Mouse (Mus musculus) stomach, embryonic 14.5 days (tissue): ENCODE data around the gene Efl1. TPM values are rescaled to one million over a fixed set of nuclear protein-coding genes. Genes with fewer than 3 reads are reported as not detected.

Experiments
- ATAC-seq: fragments of 200-750 bp; cut with Nextera tagmentation; 2 replicates; pipeline ENCODE4 v1.8.0; 2017; ENCODE audit warnings: low read depth, moderate TSS enrichment; ENCODE audit not compliant: insufficient number of reproducible peaks, insufficient read depth, low FRiP score
- H3K27ac ChIP-seq: fragments of 300-500 bp; sonication (generic); 2 replicates; pipeline ENCODE4 v1.5.1; 2014; ENCODE audit warnings: mild to moderate bottlenecking, low read length, moderate library complexity, mixed read lengths
- H3K27me3 ChIP-seq: fragments of 300-500 bp; sonication (generic); 2 replicates; pipeline ENCODE4 v1.6.1; 2014; ENCODE audit warnings: low read length, control low read depth, mixed read lengths; ENCODE audit not compliant: control insufficient read depth, insufficient read depth
- H3K36me3 ChIP-seq: fragments of 300-500 bp; sonication (generic); 2 replicates; pipeline ENCODE4 v1.6.1; 2014; ENCODE audit warnings: mild to moderate bottlenecking, control low read depth, low read length, moderate library complexity, mixed read lengths; ENCODE audit not compliant: control insufficient read depth, insufficient read depth
- H3K4me1 ChIP-seq: fragments of 300-500 bp; sonication (generic); 2 replicates; pipeline ENCODE4 v1.6.1; 2014; ENCODE audit warnings: low read length, control low read depth, mixed read lengths; ENCODE audit not compliant: control insufficient read depth, insufficient read depth
- H3K4me2 ChIP-seq: fragments of 300-500 bp; sonication (generic); replicated peaks from 2 replicates; pipeline ENCODE4 v1.6.1; 2014; ENCODE audit warnings: low read depth, low read length, control low read depth
- H3K4me3 ChIP-seq: fragments of 300-500 bp; sonication (generic); 2 replicates; pipeline ENCODE4 v1.5.1; 2014; ENCODE audit warnings: low read depth, low read length, control low read depth
- H3K9ac ChIP-seq: fragments of 300-500 bp; sonication (generic); replicated peaks from 2 replicates; pipeline ENCODE4 v1.6.1; 2014; ENCODE audit warnings: low read depth, mild to moderate bottlenecking, control low read depth, low read length, moderate library complexity, mixed read lengths
- H3K9me3 ChIP-seq: fragments of 300-500 bp; sonication (generic); 2 replicates; pipeline ENCODE4 v1.6.1; 2016; ENCODE audit warnings: low read depth, low read length, control low read depth; ENCODE audit not compliant: control insufficient read depth
- WGBS: fragments of 180-500 bp; shearing (Covaris S2); extraction: QIAGEN DNeasy Blood & Tissue Kit; methylation state at CpG from one replicate; pipeline ENCODE4 v1.1.7; 2014; 5-methylcytosine and 5-hydroxymethylcytosine counted together
- polyA plus RNA-seq: library from polyadenylated mRNA; unstranded; fragments of >200 nt; fragmentation: Nextera tagmentation; extraction: Ambion mirVana; gene quantifications from 2 replicates; pipeline ENCODE4 v1.2.1, GENCODE M21; 2014

Efl1 gene
- 29.7 and 30.1 TPM in 2 replicates for polyA plus RNA-seq

- ATAC-seq, result peak; percentile 95
- WGBS, result under 1% methylated on average over 46 of the region's 46 CpGs
Observed at GRCm38 (mm10) chr7:82648353-82649080, at the start of gene Efl1, which contains the start of gene Saxo2. Efl1 (plus strand) TSS chr7:82648614. Saxo2 (minus strand) TSS chr7:82648528.

GRCm38 (mm10) chr7:82602008-82602407 lies 46.4 kb upstream of the Efl1 start:
- no peak overlapping the region for H3K27ac ChIP-seq
- no peaks in the 10 kb centered on the region for H3K27me3 ChIP-seq
- no peak overlapping the region for H3K4me2 ChIP-seq
- H3K9me3 ChIP-seq, result no peaks in the 10 kb centered on the region
- WGBS, result 85% methylated on average over 4 of the region's 4 CpGs
- no peak overlapping the region for H3K4me3 ChIP-seq
- H3K36me3 ChIP-seq, result no peaks in the 10 kb centered on the region
- no peaks in the 10 kb centered on the region for H3K4me1 ChIP-seq
- H3K9ac ChIP-seq, result no peak overlapping the region
- ATAC-seq, result no peak

More at GRCm38 (mm10) chr7:82648353-82649080, at the start of gene Efl1, which contains the start of gene Saxo2:
- Histone ChIP-seq H3K36me3 (no peaks in the 10 kb centered on the region; the same call in 1 of the 2 replicates), H3K27me3 (no peaks in the 10 kb centered on the region), H3K9me3 (no peaks in the 10 kb centered on the region), H3K4me3 (peak within 1 kb of the TSS; percentile 72), H3K27ac (no peak within 1 kb of the TSS), H3K9ac (peak within 1 kb of the TSS; percentile 37; the same call in 1 of the 2 replicates), H3K4me2 (peak within 1 kb of the TSS; percentile 54), H3K4me1 (peaks cover 5% of the 10 kb centered on the region; the same call in 1 of the 2 replicates)

DNA sequence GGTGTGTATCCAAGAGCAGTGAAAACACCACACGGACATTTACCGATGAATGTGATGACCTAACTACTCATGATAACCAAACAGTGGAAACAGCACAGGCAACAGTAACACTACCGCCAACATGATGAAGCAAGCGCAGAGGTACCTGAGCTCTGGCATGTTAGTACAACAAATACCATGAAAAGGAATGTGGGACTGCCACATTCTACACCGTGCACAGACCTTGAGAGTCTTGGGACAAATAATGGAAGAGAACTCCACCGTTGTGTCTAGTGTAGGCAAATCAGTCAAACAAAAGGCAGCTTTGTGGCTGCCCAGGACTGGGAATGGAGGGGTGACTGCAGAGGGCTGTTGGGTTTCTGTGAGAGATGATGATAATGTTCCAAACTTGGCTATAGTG lies 43.0 kb upstream of the Efl1 start:
- Histone ChIP-seq H3K9me3 (no peaks in the 10 kb centered on the region), H3K4me3 (no peak overlapping the region), H3K27me3 (no peaks in the 10 kb centered on the region), H3K4me1 (no peaks in the 10 kb centered on the region), H3K4me2 (no peak overlapping the region), H3K27ac (no peak overlapping the region), H3K36me3 (no peaks in the 10 kb centered on the region), H3K9ac (no peak overlapping the region)
- 65% methylated on average over 6 of the region's 6 CpGs for WGBS
- no peak for ATAC-seq

DNA sequence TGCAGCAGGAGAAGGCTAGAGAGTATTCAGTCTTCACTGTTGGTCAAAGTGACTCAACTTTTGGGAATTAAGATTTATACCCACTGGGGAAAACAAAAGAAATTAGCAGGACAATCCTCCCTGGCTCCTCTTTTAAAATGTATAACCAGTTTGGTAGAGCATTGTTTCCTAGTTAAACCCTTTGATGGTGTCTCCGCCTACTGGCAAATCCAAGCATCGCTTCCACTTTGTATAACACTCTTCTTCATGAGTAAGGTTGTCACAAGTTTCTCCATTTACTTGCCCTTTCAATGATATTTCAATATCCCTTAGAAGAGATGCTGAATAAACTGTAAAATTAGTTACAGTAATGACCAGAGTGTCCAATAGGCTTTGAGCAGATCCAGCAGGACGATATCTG lies 38.8 kb upstream of the Efl1 start:
- H3K4me2 ChIP-seq, result no peak overlapping the region
- no peak overlapping the region for H3K9ac ChIP-seq
- no peak overlapping the region for H3K4me3 ChIP-seq
- ATAC-seq, result no peak
- no peak overlapping the region for H3K27ac ChIP-seq
- no peaks in the 10 kb centered on the region for H3K36me3 ChIP-seq
- H3K9me3 ChIP-seq, result no peaks in the 10 kb centered on the region
- WGBS, result 65% methylated on average over 3 of the region's 3 CpGs
- no peaks in the 10 kb centered on the region for H3K27me3 ChIP-seq
- no peaks in the 10 kb centered on the region for H3K4me1 ChIP-seq

DNA sequence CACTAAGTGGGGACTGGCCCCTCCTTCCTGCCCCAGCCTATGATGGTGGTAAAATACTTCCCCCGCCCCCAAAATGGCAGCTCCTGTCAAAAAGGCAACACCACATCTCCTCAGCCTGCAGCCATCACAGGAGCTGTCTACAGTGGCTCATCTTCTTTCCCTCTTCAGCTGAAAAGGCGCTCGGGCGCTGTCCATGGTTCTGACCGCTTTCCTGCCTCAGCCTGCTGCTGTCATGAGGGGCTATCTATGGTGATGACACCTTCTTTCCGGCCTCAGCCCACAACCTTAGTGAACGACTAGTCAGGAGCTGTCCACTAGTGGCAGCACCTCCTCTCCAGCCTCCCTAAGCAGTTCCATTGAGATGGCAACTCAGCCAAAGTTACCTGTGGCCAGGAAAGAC lies 23.1 kb upstream of the Efl1 start:
- no peaks in the 10 kb centered on the region for H3K27me3 ChIP-seq
- 9% methylated on average over 7 of the region's 7 CpGs for WGBS
- no peak overlapping the region for H3K9ac ChIP-seq
- H3K4me3 ChIP-seq, result no peak overlapping the region
- H3K36me3 ChIP-seq, result no peaks in the 10 kb centered on the region
- no peak overlapping the region for H3K4me2 ChIP-seq
- H3K9me3 ChIP-seq, result no peaks in the 10 kb centered on the region
- ATAC-seq, result no peak
- H3K4me1 ChIP-seq, result no peaks in the 10 kb centered on the region
- no peak overlapping the region for H3K27ac ChIP-seq

GRCm38 (mm10) chr7:82647183-82647582 lies 1.2 kb upstream of the Efl1 start:
- Histone ChIP-seq H3K9ac (no peak overlapping the region), H3K27me3 (no peaks in the 10 kb centered on the region), H3K4me1 (peaks cover 5% of the 10 kb centered on the region; the same call in 1 of the 2 replicates), H3K9me3 (no peaks in the 10 kb centered on the region), H3K27ac (no peak overlapping the region), H3K36me3 (no peaks in the 10 kb centered on the region; the same call in 1 of the 2 replicates), H3K4me3 (no peak overlapping the region), H3K4me2 (no peak overlapping the region)
- ATAC-seq, result no peak
- 77% methylated on average over 3 of the region's 3 CpGs for WGBS

GRCm38 (mm10) chr7:82647909-82648308 lies 505 bp upstream of the Efl1 start:
- H3K36me3 ChIP-seq, result no peaks in the 10 kb centered on the region; the same call in 1 of the 2 replicates
- H3K27ac ChIP-seq, result no peak overlapping the region
- 20% methylated on average over 4 of the region's 4 CpGs for WGBS
- no peaks in the 10 kb centered on the region for H3K9me3 ChIP-seq
- no peaks in the 10 kb centered on the region for H3K27me3 ChIP-seq
- ATAC-seq, result no peak
- H3K4me3 ChIP-seq, result peak overlapping the region; percentile 72
- H3K4me1 ChIP-seq, result peaks cover 5% of the 10 kb centered on the region; the same call in 1 of the 2 replicates
- peak overlapping the region; percentile 54 for H3K4me2 ChIP-seq
- peak overlapping the region; percentile 37; the same call in 1 of the 2 replicates for H3K9ac ChIP-seq

GRCm38 (mm10) chr7:82649081-82649445 lies 649 bp downstream of the Efl1 start:
- 22% methylated on average over 6 of the region's 6 CpGs for WGBS
- Histone ChIP-seq H3K9ac (peak overlapping the region; percentile 37; the same call in 1 of the 2 replicates), H3K4me1 (peaks cover 5% of the 10 kb centered on the region; the same call in 1 of the 2 replicates), H3K4me2 (peak overlapping the region; percentile 54), H3K27me3 (no peaks in the 10 kb centered on the region), H3K4me3 (peak overlapping the region; percentile 72), H3K36me3 (no peaks in the 10 kb centered on the region; the same call in 1 of the 2 replicates), H3K9me3 (no peaks in the 10 kb centered on the region), H3K27ac (no peak overlapping the region)
- peak; percentile 29 for ATAC-seq
